Mouse (Mus musculus) 3T3-L1 (cell line): Measurements from ENCODE around the gene Arl11.
"Not testable (repeated sequence)": the region's sequence is repeated elsewhere in the genome, so short reads cannot be mapped to it uniquely, and the experiment has no call there.

Source experiments
- DNase-seq: peaks from one replicate; pipeline ENCODE4 v3.0.0-alpha.2; 2015; ENCODE audit warnings: low read depth, low spot score

Gene Arl11

GRCm38 (mm10) chr14:61309593-61309992, at the start of gene Arl11:
Gene Arl11 (plus strand): TSS chr14:61309753.
- DNase-seq, result peak; percentile 17

- DNase-seq, result no peak
Measured at GRCm38 (mm10) chr14:61267908-61268475, 41.6 kb upstream of the Arl11 start.

GRCm38 (mm10) chr14:61274414-61275198, 34.9 kb upstream of the Arl11 start:
- DNase-seq, result no peak

GRCm38 (mm10) chr14:61277285-61277684, 32.3 kb upstream of the Arl11 start:
- peak; percentile 32 for DNase-seq

GRCm38 (mm10) chr14:61278676-61279300, 30.8 kb upstream of the Arl11 start:
- DNase-seq, result no peak

GRCm38 (mm10) chr14:61288606-61289286, 20.8 kb upstream of the Arl11 start:
- no peak for DNase-seq

GRCm38 (mm10) chr14:61290664-61291063, 18.9 kb upstream of the Arl11 start:
- DNase-seq, result no peak

GRCm38 (mm10) chr14:61293884-61294737, 15.4 kb upstream of the Arl11 start:
- peak; percentile 54 for DNase-seq

- DNase-seq, result peak; percentile 58
Measured at GRCm38 (mm10) chr14:61294738-61295079, 14.8 kb upstream of the Arl11 start.

GRCm38 (mm10) chr14:61299810-61300209, 9.7 kb upstream of the Arl11 start:
- no peak for DNase-seq

- no peak for DNase-seq
Measured at GRCm38 (mm10) chr14:61301323-61301722, 8.2 kb upstream of the Arl11 start.

GRCm38 (mm10) chr14:61302428-61302827, 7.1 kb upstream of the Arl11 start:
- DNase-seq, result no peak

GRCm38 (mm10) chr14:61303969-61304609, 5.5 kb upstream of the Arl11 start:
- no peak for DNase-seq

- DNase-seq, result peak; percentile 51
Measured at GRCm38 (mm10) chr14:61310036-61310772, 651 bp downstream of the Arl11 start.

- no peak for DNase-seq
Measured at GRCm38 (mm10) chr14:61310963-61311362, 1.4 kb downstream of the Arl11 start.

- peak; percentile 79 for DNase-seq
Measured at GRCm38 (mm10) chr14:61316861-61317260, 7.3 kb downstream of the Arl11 start.

GRCm38 (mm10) chr14:61320765-61321164, 11.2 kb downstream of the Arl11 start:
- DNase-seq, result no peak

GRCm38 (mm10) chr14:61321200-61321599, 11.6 kb downstream of the Arl11 start:
- no peak for DNase-seq

GRCm38 (mm10) chr14:61322740-61323139, 13.2 kb downstream of the Arl11 start:
- DNase-seq, result no peak

GRCm38 (mm10) chr14:61327007-61327406, 17.5 kb downstream of the Arl11 start:
- not testable (repeated sequence) for DNase-seq
